Mouse (Mus musculus) midbrain, postnatal 0 days (tissue): ENCODE results near the gene Ccnyl1. TPM values are rescaled to one million over a fixed set of nuclear protein-coding genes. Genes with fewer than 3 reads are reported as not detected.

ENCODE experiments used
- ATAC-seq: fragments of 200-750 bp; cut with Nextera tagmentation; 2 replicates; pipeline ENCODE4 v1.8.0; 2017; ENCODE audit warnings: moderate number of reproducible peaks, mild to moderate bottlenecking, moderate TSS enrichment, moderate library complexity; ENCODE audit not compliant: low FRiP score
- DNase-seq: peaks from one replicate; pipeline ENCODE4 v3.0.0-alpha.2; 2015; ENCODE audit warnings: low spot score
- H3K27ac ChIP-seq: fragments of 300-500 bp; sonication (generic); 2 replicates; pipeline ENCODE4 v1.5.1; 2014; ENCODE audit warnings: low read depth, mild to moderate bottlenecking, low read length, mixed read lengths
- H3K27me3 ChIP-seq: fragments of 300-500 bp; sonication (generic); 2 replicates; pipeline ENCODE4 v1.6.1; 2014; ENCODE audit warnings: low read length, control low read depth, mixed read lengths; ENCODE audit not compliant: insufficient read depth
- H3K36me3 ChIP-seq: fragments of 300-500 bp; sonication (generic); 2 replicates; pipeline ENCODE4 v1.6.1; 2014; ENCODE audit warnings: low read length, control low read depth, mixed read lengths; ENCODE audit not compliant: insufficient read depth
- H3K4me1 ChIP-seq: fragments of 300-500 bp; sonication (generic); 2 replicates; pipeline ENCODE4 v1.6.1; 2014; ENCODE audit warnings: mild to moderate bottlenecking, control low read depth, antibody characterized with exemption, low read length, mixed read lengths; ENCODE audit not compliant: insufficient read depth
- H3K4me2 ChIP-seq: fragments of 300-500 bp; sonication (generic); 2 replicates; pipeline ENCODE4 v1.6.1; 2014; ENCODE audit warnings: low read depth, mild to moderate bottlenecking, low read length, mixed read lengths; ENCODE audit not compliant: poor library complexity, severe bottlenecking
- H3K4me3 ChIP-seq: fragments of 300-500 bp; sonication (generic); 2 replicates; pipeline ENCODE4 v1.5.1; 2014; ENCODE audit warnings: low read depth, mild to moderate bottlenecking, low read length, moderate library complexity
- H3K9ac ChIP-seq: fragments of 300-500 bp; sonication (generic); replicated peaks from 2 replicates; pipeline ENCODE4 v1.6.1; 2014; ENCODE audit warnings: mild to moderate bottlenecking, low read length, moderate library complexity, mixed read lengths; ENCODE audit not compliant: poor library complexity, severe bottlenecking
- H3K9me3 ChIP-seq: fragments of 300-500 bp; sonication (generic); 2 replicates; pipeline ENCODE4 v1.6.1; 2016; ENCODE audit warnings: low read length, control low read depth
- CTCF ChIP-seq: IDR thresholded peaks from 2 replicates; pipeline ENCODE4 v1.5.1; 2016; ENCODE audit warnings: antibody characterized with exemption, mild to moderate bottlenecking
- WGBS: fragments of 180-500 bp; shearing (Covaris S2); extraction: QIAGEN DNeasy Blood & Tissue Kit; methylation state at CpG from one replicate; pipeline ENCODE4 v1.1.7; 2014; 5-methylcytosine and 5-hydroxymethylcytosine counted together
- polyA plus RNA-seq: library from polyadenylated mRNA; unstranded; fragments of >200 nt; fragmentation: Nextera tagmentation; extraction: Ambion mirVana; gene quantifications from 2 replicates; pipeline ENCODE4 v1.2.1, GENCODE M21; 2015
- total RNA-seq: library from RNA; depleted of rRNA; stranded (reverse); fragments of >200 nt; gene quantifications from 2 replicates; pipeline ENCODE4 v1.2.3, GENCODE M21; 2014; rRNA removed

Gene Ccnyl1
- total and polyA plus RNA-seq, 2 experiments from 2014 or later: 4.1 to 36.6 TPM

GRCm38 (mm10) chr1:64770169-64770568 lies 79.9 kb downstream of the Ccnyl1 start:
- DNase-seq (no peak), ATAC-seq (no peak)
- TF ChIP-seq CTCF: no peak
- Histone ChIP-seq H3K4me2 (no peak overlapping the region), H3K4me1 (no peaks in the 10 kb centered on the region), H3K36me3 (no peaks in the 10 kb centered on the region), H3K4me3 (no peak overlapping the region), H3K27me3 (no peaks in the 10 kb centered on the region), H3K9me3 (no peaks in the 10 kb centered on the region), H3K9ac (no peak overlapping the region), H3K27ac (no peak overlapping the region)
- 64% methylated on average over 6 of the region's 6 CpGs for WGBS

GRCm38 (mm10) chr1:64773305-64773704 lies 83.0 kb downstream of the Ccnyl1 start:
- Histone ChIP-seq H3K9ac (no peak overlapping the region), H3K4me3 (no peak overlapping the region), H3K36me3 (no peaks in the 10 kb centered on the region), H3K9me3 (no peaks in the 10 kb centered on the region), H3K27ac (no peak overlapping the region), H3K27me3 (no peaks in the 10 kb centered on the region), H3K4me2 (no peak overlapping the region), H3K4me1 (no peaks in the 10 kb centered on the region)
- 76% methylated on average over 4 of the region's 4 CpGs for WGBS
- no peak for ATAC-seq
- no peak for TF ChIP-seq CTCF
- no peak for DNase-seq

Other genes with a start within 250 kb of the Ccnyl1 start
- 45.1 and 52.9 TPM in 2 replicates for gene Creb1, start 157.8 kb upstream of the Ccnyl1 start, total RNA-seq
- 10.3 and 11.8 TPM in 2 replicates for gene Creb1, start 157.8 kb upstream of the Ccnyl1 start, polyA plus RNA-seq
- 9.4 and 12.1 TPM in 2 replicates for gene Mettl21a, start 73.2 kb upstream of the Ccnyl1 start, total RNA-seq
- 10.8 and 13.3 TPM in 2 replicates for gene Mettl21a, start 73.2 kb upstream of the Ccnyl1 start, polyA plus RNA-seq
- gene Fzd5, start 47.3 kb downstream of the Ccnyl1 start, total RNA-seq: 1.8 and 2.5 TPM in 2 replicates
- 0.40 and 0.86 TPM in 2 replicates for gene Fzd5, start 47.3 kb downstream of the Ccnyl1 start, polyA plus RNA-seq